Mouse (Mus musculus): ENCODE data around the gene Gm10392.
"Not testable (repeated sequence)": the region's sequence is repeated elsewhere in the genome, so short reads cannot be mapped to it uniquely, and the experiment has no call there.

Gm10392 gene

GRCm38 (mm10) chr11:77519043-77519442 lies at the start of gene Gm10392:
Gene Gm10392, minus strand, starts transcription at chr11:77519198.
- DNase-seq, result no peak

DNA sequence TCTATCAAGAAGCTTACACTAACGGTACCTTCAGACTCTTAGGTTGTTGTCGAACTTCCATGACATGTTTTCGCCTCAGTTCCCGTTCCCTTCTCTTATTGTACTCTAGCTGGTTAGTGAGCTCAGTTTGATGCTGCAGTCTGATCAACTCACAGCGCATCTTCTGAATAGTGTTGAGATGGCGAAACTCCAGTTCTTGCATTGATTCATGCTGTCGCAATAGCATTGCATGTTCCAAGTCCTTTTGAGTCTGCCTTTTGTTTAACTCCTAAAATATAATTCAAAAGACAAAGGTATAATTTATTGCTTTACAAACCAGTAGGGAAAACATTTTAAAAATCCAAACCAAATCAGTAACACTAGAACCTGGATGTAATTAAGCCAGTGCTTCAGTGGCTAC lies 26.3 kb upstream of the Gm10392 start:
- no peak for DNase-seq

- DNase-seq, result no peak
These were observed 13.3 kb upstream of the Gm10392 start for GRCm38 (mm10) chr11:77532202-77532846.

- no peak for DNase-seq
These were observed 11.9 kb upstream of the Gm10392 start for GRCm38 (mm10) chr11:77530862-77531261.

DNA sequence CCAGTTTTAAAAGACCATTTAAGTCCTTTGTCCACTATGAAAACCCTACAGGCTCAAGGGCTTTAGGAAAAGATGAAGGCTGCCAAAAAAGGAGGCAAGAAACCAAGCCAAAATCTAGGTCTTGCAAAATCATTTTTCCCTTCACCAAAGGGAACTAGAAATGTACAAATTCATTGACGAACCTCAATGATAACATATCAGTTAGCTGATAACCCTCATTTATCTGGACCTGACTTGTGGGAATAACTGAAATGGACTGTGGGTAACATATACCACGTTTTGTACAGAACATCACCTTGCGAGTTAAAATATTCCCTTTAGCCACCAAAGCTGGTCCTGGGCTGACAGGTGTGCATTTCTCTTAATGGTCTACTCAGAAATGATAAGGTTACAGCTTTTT lies 10.6 kb upstream of the Gm10392 start:
- DNase-seq, result no peak

DNA sequence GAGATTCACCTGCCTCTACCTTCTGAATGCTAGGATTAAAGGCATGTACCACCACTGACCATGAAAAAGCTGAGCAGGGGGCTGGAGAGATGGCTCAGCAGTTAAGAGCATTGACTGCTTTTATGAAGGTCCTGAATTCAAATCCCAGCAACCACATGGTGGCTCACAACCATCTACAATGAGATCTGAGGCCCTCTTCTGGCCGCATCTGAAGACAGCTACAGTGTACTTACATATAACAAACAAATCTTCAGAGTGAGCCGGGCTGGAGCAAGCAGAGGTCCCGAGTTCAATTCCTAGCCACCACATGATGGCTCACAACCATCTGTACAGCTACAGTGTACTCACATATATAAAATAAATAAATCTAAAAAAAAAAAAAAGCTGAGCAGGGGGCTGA lies 9.4 kb upstream of the Gm10392 start:
- DNase-seq, result not testable (repeated sequence)

DNA sequence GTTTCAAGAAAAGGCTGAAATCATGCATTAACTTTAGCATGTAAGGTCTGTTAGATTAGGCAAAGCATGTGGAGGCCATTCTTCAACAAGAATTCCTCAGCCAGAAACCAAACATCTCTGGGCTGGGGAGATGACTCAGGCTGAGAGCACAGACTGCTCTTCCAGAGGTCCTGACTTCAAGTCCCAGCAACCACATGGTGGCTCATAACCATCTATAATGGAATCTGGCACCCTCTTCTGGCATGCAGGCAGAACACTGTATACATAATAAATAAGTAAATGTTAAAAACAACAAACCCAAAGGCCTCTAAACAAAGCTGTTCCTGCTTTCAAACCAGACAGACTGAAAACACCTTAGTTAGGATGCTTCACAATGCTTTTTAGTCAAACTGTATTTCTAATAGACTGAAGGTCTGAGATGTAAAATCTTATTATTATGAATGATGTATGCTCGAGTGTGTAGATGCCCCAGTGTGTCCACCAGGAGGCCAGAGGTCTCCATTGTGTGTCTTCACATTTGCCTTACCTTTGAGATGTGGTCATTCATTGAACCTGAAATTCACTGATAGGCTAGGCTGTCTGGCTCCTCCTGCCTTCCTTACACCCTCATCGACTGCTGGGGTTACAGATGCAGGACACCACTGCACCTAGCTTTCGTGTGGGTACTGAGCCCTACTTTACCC lies 6.9 kb upstream of the Gm10392 start:
- DNase-seq, result no peak

- DNase-seq, result no peak
These were observed 1.9 kb upstream of the Gm10392 start for GRCm38 (mm10) chr11:77520601-77521529.

DNA sequence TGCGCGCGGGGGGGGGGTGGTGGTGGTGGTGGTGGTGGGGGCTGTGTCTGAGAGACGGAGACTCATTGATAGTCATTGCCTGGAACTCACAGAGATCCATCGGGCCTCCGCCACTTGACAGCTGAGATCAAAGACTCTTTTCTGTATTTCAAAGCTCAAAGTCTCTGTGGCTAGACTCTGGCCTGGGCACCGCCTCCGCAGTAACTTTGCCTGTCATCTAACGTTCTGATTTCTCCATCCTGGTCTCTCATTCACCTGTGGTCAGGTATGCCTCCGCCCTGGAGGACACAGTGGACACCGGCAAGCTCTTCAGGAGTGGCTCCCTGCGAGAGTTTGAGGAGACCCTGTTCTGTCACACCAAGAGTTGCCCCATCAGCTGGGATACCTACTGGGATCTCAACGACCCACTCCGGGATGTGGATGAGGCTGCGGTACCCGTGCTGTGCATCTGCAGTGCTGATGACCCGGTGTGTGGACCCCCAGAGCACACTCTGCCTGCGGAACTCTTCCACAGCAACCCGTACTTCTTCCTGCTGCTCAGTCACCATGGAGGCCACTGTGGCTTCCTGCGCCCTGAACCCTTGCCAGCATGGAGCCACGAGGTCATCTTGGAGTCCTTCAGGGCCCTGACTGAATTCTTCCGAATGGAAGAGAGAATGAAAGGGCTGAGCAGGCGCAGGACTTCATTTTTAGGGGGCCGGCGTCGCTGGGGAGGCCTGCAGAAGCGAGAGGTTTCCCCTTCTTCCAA lies 773 bp downstream of the Gm10392 start:
- DNase-seq, result no peak

GRCm38 (mm10) chr11:77516553-77517425 lies 2.2 kb downstream of the Gm10392 start:
- DNase-seq, result no peak

DNA sequence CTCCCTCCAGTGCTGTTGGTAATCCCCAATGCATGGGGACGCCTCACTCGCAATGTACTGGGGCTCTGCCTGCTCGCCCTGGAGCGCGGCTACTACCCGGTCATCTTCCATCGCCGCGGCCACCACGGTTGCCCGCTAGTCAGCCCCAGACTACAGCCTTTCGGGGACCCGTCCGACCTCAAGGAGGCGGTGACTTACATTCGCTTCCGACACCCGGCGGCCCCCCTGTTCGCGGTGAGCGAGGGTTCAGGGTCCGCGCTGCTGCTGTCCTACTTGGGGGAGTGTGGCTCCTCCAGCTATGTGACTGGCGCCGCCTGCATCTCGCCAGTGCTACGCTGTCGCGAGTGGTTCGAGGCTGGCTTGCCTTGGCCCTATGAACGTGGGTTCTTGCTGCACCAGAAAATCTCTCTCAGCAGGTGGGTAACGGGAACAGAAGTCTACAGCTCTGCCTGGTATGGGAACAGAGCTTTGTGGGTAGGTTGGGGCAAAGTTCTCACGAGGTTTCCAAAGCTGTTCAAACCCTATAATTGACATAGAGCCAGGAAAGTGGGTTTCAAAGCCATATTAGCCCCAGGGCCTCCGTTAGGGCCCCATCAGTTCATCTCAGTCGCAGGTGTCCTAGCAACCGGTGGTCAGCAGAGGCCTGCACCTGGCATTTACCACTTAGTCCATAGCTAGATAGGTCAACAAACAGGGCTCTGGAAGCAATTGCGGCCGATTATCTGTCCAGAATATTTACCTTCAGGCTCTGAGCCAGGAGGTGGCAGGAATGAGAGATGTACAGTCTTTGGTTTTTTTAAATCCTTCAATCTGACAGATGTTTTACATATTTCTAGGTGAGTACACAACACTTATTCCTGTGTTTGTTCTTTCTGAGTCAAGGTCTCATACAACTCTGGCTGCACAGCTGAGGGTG lies 3.1 kb downstream of the Gm10392 start, which contains the start of gene Trp53i13:
TSS of gene Trp53i13 (minus strand) at position 344 of the 916 bp plus-strand sequence.
- no peak for DNase-seq

- peak; percentile 63 to 64 for DNase-seq
These were observed 4.0 kb downstream of the Gm10392 start, which contains the start of gene Abhd15 for GRCm38 (mm10) chr11:77514832-77515636. Gene Abhd15, plus strand, starts transcription at chr11:77515121.

DNA sequence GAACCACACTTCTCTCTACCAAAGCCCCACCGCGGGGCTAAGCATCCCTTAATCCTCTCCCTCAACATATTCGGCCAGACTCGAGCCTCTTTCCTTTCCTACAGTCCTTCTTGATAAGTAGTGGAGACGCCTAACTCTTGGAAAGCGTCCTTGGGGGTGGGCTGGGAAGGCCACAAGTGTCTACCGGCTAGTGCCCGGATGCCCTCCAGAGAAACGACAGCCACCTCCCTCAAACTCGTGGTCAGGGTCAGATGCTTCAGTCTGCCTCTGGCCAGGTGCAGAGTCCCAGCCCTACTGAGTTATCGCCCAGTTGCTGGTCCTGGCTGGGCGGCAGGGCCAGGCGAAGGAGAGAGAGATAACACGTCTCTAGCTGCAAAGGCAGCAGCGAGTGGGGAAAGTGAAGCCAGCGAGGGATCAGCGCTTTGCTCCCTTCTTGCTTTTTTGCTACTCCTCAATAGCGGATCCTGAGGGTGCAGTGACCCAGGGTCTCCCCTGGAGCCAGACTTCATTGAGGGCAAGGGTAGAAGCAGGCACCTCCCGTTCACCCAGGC lies 4.6 kb downstream of the Gm10392 start:
- DNase-seq, result no peak

DNA sequence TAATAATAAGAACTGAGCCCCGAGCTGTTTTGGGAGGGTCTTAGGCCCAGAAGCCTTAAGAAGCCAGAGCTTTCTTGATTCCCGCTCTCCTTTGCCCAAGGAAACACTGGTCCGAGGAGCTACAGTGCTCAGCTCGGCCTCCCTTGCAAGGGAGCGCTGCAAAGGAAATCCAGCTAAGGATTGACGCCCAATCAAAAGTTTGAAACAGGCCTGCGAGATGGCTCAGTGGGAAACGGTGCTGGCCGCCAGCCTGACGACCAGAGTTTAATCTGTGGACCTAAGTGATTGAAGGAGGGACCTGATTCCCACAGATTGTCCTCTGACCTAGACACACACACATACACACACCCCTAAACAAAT lies 5.2 kb downstream of the Gm10392 start:
- DNase-seq, result no peak

DNA sequence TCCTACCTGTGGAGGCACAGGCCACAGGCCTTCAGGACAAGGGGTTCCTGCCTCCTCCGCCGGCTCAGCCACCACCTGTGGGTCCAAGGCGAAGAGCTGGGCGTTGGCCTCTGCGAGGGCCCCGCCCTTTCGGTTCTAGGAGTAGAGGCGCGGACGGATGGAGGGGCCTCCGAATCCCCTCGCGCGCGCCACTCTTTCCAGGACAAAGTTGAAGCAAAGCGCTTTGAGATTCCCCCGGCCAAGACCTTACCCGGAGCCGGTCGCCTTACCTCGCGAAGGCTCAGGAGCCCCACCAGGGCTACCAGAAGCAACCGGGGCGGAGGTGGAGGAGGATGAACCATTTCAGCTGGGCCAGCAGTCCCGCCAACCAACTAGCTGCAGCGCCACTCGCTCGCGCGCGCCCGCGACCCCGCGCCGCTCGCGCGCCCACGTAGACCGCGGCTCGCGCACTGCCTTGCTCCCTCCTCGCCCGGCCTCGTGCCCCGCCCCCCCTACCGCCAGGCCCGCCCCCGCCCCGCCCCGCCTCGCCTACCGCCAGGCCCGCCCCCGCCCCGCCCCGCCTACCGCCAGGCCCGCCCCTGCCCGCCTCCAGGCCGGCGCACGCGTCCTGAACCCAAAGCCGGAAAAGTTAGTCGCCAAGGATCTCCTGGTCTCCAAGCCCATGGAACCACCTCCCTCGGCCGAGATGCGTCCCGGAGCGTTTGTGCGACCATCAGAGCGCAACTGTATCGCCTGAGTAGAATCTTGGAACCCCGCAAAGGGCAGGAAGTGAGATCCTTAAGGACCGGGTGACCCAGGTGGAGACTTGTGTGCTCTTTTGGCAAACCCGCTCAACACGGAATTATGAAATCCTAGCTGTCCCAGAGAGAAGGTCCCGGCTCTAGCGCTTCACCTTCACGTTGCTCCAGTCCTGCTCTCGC lies 5.8 kb downstream of the Gm10392 start:
- DNase-seq, result peak; percentile 88 to 90

DNA sequence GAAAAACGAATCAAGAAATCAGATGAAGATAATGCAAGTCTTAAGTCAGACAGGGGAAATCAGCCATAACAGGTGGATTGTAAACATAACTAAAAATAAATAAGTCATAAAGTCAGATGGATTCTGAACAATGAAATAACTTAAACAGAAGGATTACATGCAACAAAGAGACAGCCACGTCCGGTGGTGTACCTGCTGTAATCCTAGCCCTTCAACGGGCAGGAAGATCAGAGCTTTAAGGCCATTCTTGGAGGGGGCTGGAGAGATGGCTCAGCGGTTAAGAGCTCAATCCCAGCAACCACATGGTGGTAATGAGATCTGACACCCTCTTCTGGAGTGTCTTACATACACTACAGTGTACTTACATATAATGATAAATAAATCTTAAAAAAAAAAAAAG lies 7.7 kb downstream of the Gm10392 start:
- DNase-seq, result no peak

GRCm38 (mm10) chr11:77508068-77509021 lies 10.7 kb downstream of the Gm10392 start:
- peak; percentile 86 to 89 for DNase-seq
